Mouse (Mus musculus) stomach, postnatal 0 days (tissue): ENCODE data around the gene Slc5a6.

Source experiments
- CTCF ChIP-seq: IDR thresholded peaks from 2 replicates; pipeline ENCODE4 v1.5.1; 2016; ENCODE audit warnings: antibody characterized with exemption, low read depth, mild to moderate bottlenecking, moderate library complexity
- EP300 ChIP-seq: optimal IDR thresholded peaks from 2 replicates; pipeline ENCODE3; 2016; ENCODE audit warnings: antibody characterized with exemption

GRCm38 (mm10) chr5:31031508-31031907 is 17.2 kb downstream of the Slc5a6 start:
- TF ChIP-seq CTCF (no peak), EP300 (no peak)
